Mouse (Mus musculus) mouse trophoblast stem cell (cell line): ENCODE measurements around the gene Gas2l1.

Experiments used
- in situ Hi-C, 2 experiments: fragments of 300-500 bp; cut with MseI, MboI; formaldehyde crosslinking; loops; 2 replicates in 1 of 2; 3 replicates in 1 of 2; pipeline ENCODE4 v1.15.1; 2025

Gas2l1 gene

DNA sequence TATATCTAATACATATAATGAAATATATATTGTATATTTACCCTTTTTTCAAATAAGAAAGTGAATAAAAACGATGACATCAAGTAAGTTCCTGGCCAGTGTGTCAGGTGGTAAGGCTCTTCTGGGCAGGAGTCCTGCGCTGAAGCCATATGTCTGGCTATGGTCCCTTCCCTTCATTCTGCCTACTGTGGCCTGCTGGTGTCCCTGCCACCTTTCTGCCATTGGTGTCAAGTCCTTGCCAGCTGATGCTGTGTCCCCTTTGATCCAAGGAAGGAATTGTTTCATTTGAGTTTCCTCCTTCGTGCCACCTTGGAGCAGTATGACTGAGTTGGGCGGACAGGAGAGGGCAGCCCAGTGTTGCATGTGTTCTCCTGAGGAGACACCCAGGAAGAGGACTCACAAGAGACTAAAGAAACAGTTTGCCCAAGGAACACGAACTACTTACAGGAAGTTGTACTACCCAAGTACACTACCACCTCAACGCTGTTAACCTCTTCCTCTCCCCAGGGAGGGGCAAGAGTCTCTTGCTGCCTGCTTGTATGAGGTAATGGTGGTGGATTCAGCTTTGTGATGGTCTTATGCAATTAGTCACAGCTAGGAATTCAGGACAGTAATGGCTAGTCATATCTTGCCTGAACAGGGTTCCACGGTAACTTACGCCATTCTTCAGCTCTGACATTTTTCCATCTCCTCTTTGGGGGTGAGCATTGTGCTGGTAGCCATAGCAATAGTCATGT is 22.3 kb downstream of the Gas2l1 start:
- in situ Hi-C loops = no loop called here

DNA sequence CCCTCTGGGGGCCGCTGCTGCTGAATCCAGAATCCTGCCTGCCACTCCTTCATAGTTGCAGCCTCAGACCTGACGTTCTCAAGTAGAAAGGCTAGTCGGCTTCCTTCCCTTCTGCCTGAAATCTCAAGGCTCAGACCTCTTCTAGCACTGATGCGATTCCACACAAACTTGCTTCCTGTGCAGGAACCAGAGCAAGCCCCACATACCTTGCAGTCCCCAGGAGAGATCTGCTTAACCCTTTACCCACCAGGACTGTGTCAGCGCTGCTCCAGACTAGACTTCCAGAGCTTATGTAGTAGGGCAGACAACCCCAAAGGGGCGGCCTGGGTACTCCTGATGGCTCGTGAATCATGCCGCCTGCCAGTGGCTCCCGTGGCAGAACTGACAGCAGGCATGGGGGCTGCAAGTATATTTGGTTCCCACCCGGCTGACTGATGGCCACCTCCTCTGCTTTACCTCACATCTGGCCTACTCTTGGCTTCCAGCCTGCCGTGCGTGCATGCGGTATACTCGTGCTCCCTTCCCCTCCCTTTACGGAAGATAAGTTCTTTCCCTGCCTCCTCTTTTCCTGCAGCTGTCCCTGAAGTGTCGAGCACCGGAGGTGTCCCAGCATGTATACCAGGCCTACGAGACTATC is 23.9 kb downstream of the Gas2l1 start:
- in situ Hi-C loops = no loop called here

DNA sequence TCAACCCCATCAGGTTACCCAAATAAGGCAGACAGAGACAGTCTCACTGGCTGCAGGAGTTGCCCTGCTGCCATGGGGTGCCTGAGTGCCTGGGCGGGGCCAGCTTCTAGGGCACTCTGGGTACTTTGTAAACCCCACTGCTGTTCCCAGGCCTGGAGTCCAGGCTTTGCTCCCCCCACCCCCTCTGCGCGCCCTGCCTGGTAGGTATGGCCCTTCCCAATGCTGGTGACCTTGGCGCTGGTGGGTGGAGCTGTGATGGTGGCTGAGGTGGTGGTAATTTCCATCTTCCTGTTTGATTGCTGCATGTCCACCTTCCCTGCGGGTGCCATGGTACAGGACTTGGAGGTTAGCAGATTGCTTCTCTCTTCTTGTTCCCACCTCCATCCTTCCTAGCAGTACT is 24.5 kb downstream of the Gas2l1 start:
- in situ Hi-C loops = no loop called here

DNA sequence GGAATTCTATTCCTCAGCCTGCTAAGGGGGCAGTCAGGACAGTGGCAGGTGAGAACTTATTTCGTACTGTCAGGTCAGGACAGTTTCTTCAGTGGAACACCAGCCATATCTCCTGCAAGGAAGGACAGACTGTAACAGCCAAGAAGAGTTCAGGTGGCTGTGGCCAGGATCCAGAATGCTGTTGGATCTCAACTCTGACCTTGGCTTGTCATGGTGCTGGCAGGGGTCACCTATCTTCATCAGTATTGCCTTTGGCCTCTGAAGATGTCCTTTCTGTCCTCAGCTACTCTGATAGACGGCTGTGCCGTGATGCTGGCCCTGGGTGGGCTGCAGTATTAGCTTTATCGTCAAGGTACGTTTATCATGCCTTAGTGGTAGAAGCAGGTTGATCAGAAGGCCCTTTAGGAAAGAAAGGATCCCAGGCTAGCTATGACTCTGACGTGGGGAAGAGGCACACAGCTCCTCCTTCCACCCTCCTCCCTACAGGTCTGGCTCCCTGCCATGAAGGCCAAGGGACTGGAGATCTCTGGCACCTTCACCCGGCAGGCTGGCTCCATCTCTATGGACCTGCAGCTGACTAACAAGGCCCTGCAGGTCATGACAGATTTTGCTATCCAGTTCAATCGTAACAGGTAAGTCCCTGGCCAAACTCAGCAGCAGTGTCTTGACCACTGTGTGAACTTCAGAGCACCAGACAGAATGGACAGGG is 27.8 kb downstream of the Gas2l1 start:
- in situ Hi-C loops = no loop called here

DNA sequence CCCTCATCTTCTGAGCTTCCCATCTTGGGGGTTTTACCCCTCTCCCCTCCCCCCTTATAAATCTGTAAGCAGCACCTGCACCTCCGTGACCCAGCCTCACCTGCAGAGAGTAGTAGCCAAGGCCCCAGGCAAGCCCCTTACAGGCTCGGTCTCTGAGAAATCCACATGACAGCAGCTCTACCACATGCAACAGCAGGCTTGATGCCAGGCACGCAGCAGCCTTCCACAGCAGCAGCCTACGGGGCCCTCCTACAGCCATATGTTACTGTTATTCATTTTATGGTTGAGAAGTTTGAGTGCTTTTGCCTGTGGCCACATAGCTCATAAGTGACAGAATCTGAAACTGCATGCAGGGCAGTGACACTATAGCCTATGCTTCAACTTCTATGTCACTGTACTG is 29.7 kb downstream of the Gas2l1 start:
- in situ Hi-C loops = no loop called here

DNA sequence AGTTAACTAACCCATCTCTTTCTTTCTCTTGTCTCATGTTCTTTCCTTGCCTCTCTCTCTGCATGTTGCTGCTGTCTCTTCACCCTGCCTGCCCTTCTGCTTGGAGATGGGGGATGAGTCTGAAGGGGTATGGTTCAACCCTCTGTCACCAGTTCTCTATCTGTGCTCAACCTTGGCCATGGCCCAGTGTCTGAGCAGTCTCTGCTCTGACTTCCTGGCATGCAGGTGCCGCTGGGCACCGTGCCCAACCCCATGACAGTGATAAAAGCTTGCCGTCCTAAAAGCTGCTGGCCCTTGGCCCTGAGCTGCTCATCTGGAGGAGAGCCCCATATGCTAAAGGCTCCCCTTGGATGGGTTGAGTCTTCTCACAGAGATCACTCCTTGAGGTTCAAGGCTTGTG is 32.0 kb downstream of the Gas2l1 start:
- in situ Hi-C loops = no loop called here

DNA sequence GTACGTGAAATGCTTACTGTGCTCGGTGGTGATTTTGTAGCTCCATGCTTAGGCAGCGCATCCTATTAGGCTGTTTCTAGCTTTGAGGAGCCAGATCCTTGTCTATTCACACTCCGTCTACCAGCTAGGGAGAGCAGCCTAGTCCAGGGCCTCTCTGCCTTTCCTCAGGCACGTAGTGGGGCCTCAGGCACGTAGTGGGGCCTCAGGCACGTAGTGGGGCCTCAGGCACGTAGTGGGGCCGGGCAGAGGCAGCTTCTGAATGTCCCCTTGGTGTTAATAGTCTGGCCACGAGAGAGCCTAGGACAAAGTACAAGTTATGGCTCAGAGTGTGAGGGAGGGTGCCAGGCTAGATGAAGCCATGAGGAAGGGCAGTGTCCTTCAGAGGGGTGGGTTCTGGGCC is 32.4 kb downstream of the Gas2l1 start:
- in situ Hi-C loops = no loop called here

DNA sequence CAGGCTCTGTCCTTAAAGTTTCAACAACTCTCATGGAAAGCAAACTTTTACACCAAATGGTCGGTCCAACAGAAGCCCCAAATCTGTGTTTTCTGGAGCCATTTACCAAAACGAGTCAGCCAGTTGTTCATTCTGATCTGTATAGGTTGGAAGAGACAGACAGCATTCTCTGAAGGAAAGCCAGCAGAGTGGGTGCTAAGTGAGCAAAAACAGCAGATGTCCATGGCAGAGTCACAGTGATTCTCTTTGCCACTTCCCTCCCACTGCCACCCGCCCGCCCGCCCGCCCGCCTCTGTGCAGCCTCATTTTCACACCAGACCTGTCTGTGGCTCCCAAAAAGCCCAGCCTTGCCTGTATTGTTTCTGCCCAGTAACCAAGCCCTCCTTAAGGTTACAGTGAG is 36.9 kb downstream of the Gas2l1 start:
- in situ Hi-C loops = no loop called here

DNA sequence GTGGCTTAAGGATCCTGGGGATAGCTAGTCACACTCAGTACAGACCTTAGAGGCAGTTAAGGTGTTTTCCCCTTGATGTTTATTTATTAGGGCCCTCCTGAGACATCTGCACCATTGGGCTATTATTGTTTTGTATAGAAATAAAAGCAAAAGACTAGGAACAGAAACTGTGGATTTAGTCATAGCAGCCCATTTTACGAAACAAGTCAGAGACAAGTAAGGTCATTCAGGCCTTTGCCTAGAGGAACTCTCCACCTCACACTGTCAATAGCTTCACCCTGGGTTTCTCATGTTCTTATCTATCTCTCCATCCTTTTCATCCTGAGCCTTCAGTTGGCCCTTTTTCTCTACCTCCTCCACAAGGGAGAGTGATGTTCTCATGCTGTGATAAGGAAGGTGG is 40.0 kb downstream of the Gas2l1 start:
- in situ Hi-C loops = no loop called here

DNA sequence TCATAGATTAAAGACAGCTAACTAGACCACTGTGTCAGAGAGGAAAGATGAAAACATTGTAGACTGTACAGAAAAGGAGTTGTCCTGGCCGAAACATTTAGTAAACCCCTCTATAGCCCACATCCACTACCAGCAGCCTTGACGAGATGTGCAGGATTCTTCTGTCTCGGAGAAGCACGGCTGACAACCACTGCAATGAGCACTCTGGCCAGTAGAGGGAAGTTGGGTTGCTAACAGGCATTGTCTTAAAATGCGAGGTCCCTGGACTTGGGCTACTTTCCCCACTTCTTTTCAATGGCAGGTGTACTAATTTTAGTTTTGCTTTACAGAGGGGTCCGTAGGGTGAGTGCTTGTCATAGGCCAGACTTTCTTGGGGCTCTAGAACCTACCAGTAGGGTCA is 47.6 kb downstream of the Gas2l1 start:
- in situ Hi-C loops = no loop called here

DNA sequence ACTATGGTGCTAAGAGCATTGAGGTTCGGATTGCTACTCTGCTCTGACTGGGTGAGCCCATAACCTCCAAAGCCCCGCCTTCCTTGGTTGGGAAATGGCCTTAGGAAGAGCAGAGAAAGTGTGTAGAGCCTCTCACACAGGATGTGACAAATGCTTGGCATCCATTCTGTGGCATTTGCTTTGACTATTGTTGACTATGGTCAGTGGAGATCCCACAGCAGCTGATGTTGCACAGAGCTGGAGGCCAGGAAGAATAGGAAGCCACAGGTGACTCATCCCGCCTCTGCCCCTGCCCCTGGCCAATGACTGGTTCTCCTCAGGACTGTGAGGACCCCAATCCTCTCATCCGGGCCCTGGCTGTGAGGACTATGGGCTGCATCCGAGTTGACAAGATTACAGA is 48.8 kb downstream of the Gas2l1 start:
- in situ Hi-C loops = no loop called here

DNA sequence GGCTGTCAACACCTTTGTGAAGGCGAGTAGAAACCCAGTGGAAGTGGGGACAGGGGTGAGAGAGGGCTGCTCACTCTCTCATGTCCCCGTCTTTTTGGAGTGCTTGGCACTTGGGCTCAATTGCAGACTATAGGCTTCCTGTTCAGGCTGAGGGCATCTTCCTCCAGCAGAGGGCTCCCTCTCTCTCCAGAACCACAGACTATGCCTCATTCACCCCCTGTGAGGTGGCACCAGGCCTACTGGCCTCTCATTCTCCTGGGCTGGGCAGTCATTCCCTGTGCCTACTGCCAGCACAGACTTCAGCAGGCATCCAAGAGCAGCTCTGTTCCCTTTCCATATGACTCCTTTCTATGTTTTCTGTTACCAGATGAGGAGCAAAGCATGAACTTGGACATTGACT is 49.4 kb downstream of the Gas2l1 start:
- in situ Hi-C loops = no loop called here

DNA sequence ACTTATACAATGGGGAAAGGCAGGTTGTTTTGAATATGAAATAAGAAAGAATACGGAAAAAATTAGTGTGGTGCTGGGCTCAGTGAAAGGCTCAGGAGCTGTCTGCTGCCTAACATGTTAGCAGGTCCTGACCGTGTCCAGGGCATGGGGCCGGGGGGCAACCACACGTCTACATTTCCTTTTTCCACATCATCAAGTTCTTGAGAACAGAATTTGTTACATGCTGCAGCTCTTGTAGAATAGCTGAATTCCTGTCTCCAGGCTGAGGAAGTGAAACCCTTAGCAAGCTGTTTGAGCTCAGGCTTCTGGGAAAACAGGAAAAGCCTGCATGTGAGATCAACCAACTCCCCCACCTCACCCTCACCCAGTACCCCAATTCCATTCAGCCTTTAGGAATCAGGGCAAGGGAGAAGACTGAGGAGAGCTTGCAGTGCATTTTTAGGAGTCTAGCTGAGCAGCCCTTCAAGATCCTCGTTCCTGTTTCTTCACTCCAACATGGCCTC is 52.9 kb downstream of the Gas2l1 start:
- in situ Hi-C loops = no loop called here

DNA sequence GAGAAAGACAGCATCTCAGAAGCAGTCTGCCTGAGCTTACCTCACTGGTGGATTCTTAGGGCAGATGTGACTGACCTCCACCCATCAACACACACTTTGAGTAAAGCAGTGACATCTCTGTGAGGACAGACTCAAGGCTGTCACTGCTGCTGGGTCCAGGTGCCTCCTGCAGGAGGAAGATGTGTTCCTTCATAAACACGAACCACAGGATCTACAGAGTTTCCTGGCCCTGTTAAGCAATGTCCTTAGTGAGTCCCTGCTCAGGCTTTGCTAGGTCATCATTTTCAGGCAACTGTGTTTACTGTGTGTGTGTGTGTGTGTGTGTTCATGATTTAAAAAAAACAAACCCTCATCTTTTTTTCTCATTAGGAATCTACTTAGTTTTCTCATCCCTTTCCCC is 53.6 kb downstream of the Gas2l1 start:
- in situ Hi-C loops = no loop called here

DNA sequence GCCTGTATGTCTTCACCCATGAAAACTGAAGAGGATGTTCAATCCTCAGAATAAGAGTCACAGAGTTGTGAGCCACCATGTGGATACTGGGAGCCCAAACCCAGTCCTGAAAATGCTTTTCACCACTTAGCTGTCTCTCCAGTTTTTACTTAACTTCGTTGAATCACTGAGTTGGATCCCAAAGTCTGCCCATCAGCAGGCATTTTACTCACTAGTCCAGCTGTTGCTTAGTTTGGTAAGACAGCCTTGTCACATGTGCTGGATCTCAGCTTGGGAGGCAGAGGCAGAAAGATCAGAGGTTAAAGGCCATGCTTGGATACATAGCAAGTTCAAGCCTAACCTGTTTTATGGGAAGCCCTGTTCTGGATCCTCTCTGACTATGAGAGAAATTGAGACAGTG is 54.9 kb downstream of the Gas2l1 start:
- in situ Hi-C loops = no loop called here

DNA sequence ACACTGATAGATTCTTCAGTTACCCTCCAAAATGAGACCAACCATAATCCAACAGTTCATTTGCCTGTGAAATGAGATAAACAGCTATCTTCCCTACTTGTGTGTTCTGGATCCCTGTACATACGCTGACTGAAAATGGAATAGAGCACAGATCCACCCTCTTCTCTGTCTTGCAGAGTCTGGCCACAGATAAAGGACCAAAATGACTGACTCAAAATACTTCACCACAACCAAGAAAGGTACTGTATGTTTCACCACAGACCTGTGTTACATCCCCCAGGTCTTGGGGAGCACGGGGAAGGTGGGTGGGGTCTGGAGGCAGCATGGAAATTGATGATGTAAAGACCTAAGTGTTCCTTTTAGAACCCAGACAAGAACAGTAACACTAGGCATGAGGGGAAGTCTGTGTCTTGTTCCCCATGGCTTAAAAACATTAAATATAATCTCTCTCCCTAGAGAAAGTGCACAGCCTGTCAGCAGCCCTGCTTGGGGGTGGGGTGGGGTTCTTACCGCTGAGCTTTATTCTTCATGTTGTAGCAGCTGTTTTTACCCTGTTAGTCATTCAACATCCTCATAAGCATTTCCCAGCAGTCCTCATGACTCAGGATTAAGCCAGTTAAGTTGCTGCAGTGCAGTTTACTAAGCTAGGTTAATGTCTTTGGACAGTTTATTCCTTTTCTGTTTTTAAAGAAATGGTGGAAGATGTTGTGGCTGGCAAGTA is 55.6 kb downstream of the Gas2l1 start:
- in situ Hi-C loops = no loop called here

DNA sequence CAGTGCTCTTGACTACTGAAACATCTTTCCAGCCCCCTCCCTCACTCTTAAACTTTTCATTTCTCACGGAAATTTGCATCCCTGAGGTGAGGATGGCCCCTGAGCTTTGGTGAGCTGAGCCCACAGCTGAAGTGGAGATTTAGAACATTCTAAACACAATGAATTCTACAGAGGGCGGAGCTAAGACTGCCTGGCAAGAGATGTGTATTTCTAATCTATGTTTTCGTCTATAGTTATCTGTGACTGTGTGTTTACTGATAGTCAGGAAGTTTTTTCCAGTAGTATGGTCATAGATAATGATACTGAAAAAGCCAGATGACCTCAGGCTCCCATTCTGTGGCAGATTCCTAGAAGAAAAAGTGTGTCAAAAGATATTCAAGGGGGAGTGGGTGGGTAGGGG is 56.3 kb downstream of the Gas2l1 start:
- in situ Hi-C loops = no loop called here

DNA sequence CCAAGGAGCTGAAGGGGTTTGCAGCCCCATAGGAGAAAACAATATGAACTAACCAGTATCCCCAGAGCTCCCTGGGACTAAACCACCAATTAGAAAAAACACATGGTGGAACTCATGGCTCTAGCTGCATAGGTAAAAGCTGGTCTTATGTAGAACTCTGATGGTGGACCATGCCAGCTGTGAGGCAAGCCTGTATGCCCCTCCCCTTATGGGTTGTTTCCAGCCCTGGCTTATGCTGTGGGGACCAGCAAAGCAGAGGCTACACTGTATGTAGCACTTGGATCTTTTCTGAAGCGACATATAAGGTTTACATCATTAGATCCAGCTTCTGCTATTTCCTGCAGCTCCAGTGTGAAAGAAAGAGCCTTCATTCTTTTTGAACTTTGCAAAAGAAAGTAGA is 57.9 kb downstream of the Gas2l1 start:
- in situ Hi-C loops = no loop called here

DNA sequence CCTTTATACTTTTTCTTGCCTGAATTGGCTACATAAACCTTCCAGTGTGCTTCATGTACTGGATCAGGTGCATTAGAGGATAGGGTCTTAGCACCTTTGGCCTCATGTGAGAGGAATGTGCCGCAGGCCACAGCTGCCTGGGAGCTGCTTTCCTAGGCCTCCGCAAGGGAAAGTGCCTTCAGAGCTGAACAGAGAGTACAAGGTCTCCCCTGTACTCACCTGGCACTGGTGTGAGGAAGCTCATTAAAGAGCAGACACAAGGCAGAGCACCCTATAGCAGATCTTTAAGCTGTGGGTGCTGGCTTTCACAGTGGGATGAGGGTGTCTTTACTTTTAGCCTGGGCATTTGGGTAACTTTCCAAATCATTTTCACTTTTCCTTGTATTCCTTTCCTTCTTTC is 59.6 kb downstream of the Gas2l1 start:
- in situ Hi-C loops = no loop called here
